Mouse (Mus musculus): ENCODE measurements around the gene Olfr1264. TPM values are rescaled to one million over a fixed set of nuclear protein-coding genes. Genes with fewer than 3 reads are reported as not detected.

Olfr1264 gene
- polyA plus RNA-seq, 1 experiment from 2014 or later = not detected

Other genes starting within 250 kb of the Olfr1264 start
- not detected in 2 replicates for gene Olfr1254, start 232.0 kb downstream of the Olfr1264 start, polyA plus RNA-seq (2014; fragmentation: Nextera tagmentation; extraction: Ambion mirVana)
- gene Olfr1255, start 213.5 kb downstream of the Olfr1264 start, polyA plus RNA-seq (2014; fragmentation: Nextera tagmentation; extraction: Ambion mirVana) = not detected in 2 replicates
- not detected in 2 replicates for gene Olfr1256, start 184.0 kb downstream of the Olfr1264 start, polyA plus RNA-seq (2014; fragmentation: Nextera tagmentation; extraction: Ambion mirVana)
- not detected in 2 replicates for gene Olfr48, start 177.4 kb downstream of the Olfr1264 start, polyA plus RNA-seq (2014; fragmentation: Nextera tagmentation; extraction: Ambion mirVana)
- gene Olfr1257, start 147.1 kb downstream of the Olfr1264 start, polyA plus RNA-seq (2014; fragmentation: Nextera tagmentation; extraction: Ambion mirVana) = not detected in 2 replicates
- not detected in 2 replicates for gene Olfr1258, start 98.3 kb downstream of the Olfr1264 start, polyA plus RNA-seq (2014; fragmentation: Nextera tagmentation; extraction: Ambion mirVana)
- not detected in 2 replicates for gene Olfr1259, start 76.9 kb downstream of the Olfr1264 start, polyA plus RNA-seq (2014; fragmentation: Nextera tagmentation; extraction: Ambion mirVana)
- not detected in 2 replicates for gene Olfr1260, start 51.2 kb downstream of the Olfr1264 start, polyA plus RNA-seq (2014; fragmentation: Nextera tagmentation; extraction: Ambion mirVana)
- not detected in 2 replicates for gene Olfr1261, start 34.4 kb downstream of the Olfr1264 start, polyA plus RNA-seq (2014; fragmentation: Nextera tagmentation; extraction: Ambion mirVana)
- gene Olfr1262, start 25.4 kb downstream of the Olfr1264 start, polyA plus RNA-seq (2014; fragmentation: Nextera tagmentation; extraction: Ambion mirVana) = not detected in 2 replicates
- not detected in 2 replicates for gene Olfr1263, start 13.4 kb downstream of the Olfr1264 start, polyA plus RNA-seq (2014; fragmentation: Nextera tagmentation; extraction: Ambion mirVana)
- gene Olfr1265, start 9.8 kb upstream of the Olfr1264 start, polyA plus RNA-seq (2014; fragmentation: Nextera tagmentation; extraction: Ambion mirVana) = not detected in 2 replicates
- gene Olfr140, start 38.0 kb upstream of the Olfr1264 start, polyA plus RNA-seq (2014; fragmentation: Nextera tagmentation; extraction: Ambion mirVana) = not detected in 2 replicates
- gene Olfr1269, start 95.8 kb upstream of the Olfr1264 start, polyA plus RNA-seq (2014; fragmentation: Nextera tagmentation; extraction: Ambion mirVana) = not detected in 2 replicates
- gene Olfr32, start 116.7 kb upstream of the Olfr1264 start, polyA plus RNA-seq (2014; fragmentation: Nextera tagmentation; extraction: Ambion mirVana) = not detected in 2 replicates
- gene Olfr1270, start 127.5 kb upstream of the Olfr1264 start, polyA plus RNA-seq (2014; fragmentation: Nextera tagmentation; extraction: Ambion mirVana) = not detected in 2 replicates
- gene Olfr1506, start 198.9 kb upstream of the Olfr1264 start, polyA plus RNA-seq (2014; fragmentation: Nextera tagmentation; extraction: Ambion mirVana) = not detected in 2 replicates
- not detected in 2 replicates for gene Olfr142, start 232.0 kb upstream of the Olfr1264 start, polyA plus RNA-seq (2014; fragmentation: Nextera tagmentation; extraction: Ambion mirVana)
- gene Olfr1271, start 245.5 kb upstream of the Olfr1264 start, polyA plus RNA-seq (2014; fragmentation: Nextera tagmentation; extraction: Ambion mirVana) = not detected in 2 replicates